Mouse (Mus musculus) limb, embryonic 13.5 days (tissue): ENCODE measurements around the gene Ctbp1. TPM values are rescaled to one million over a fixed set of nuclear protein-coding genes. Genes with fewer than 3 reads are reported as not detected.

Source experiments
- ATAC-seq: fragments of 200-750 bp; cut with Nextera tagmentation; 2 replicates; pipeline ENCODE4 v1.8.0; 2017; ENCODE audit warnings: low read depth, moderate number of reproducible peaks, moderate TSS enrichment; ENCODE audit not compliant: low FRiP score
- H3K27ac ChIP-seq: fragments of 300-500 bp; sonication (generic); 2 replicates; pipeline ENCODE4 v1.5.1; 2015; ENCODE audit warnings: inconsistent platforms, mild to moderate bottlenecking, moderate library complexity
- H3K27me3 ChIP-seq: fragments of 300-500 bp; sonication (generic); 2 replicates; pipeline ENCODE4 v1.6.1; 2015; ENCODE audit warnings: mild to moderate bottlenecking, inconsistent platforms
- H3K36me3 ChIP-seq: fragments of 300-500 bp; sonication (generic); 2 replicates; pipeline ENCODE4 v1.6.1; 2015; ENCODE audit warnings: inconsistent platforms, mild to moderate bottlenecking, moderate library complexity
- H3K4me1 ChIP-seq: fragments of 300-500 bp; sonication (generic); 2 replicates; pipeline ENCODE4 v1.6.1; 2015; ENCODE audit warnings: inconsistent platforms
- H3K4me2 ChIP-seq: fragments of 300-500 bp; sonication (generic); replicated peaks from 2 replicates; pipeline ENCODE4 v1.6.1; 2015; ENCODE audit warnings: inconsistent platforms, mild to moderate bottlenecking, moderate library complexity
- H3K4me3 ChIP-seq: fragments of 300-500 bp; sonication (generic); 2 replicates; pipeline ENCODE4 v1.5.1; 2015; ENCODE audit warnings: moderate library complexity, mild to moderate bottlenecking, inconsistent platforms
- H3K9ac ChIP-seq: fragments of 300-500 bp; sonication (generic); 2 replicates; pipeline ENCODE4 v1.6.1; 2015; ENCODE audit warnings: mild to moderate bottlenecking, inconsistent platforms
- H3K9me3 ChIP-seq: fragments of 300-500 bp; sonication (generic); 2 replicates; pipeline ENCODE4 v1.6.1; 2016; ENCODE audit warnings: inconsistent platforms
- WGBS: fragments of 180-500 bp; shearing (Covaris S2); methylation state at CpG from one replicate; pipeline ENCODE4 v1.1.7; 2015; 5-methylcytosine and 5-hydroxymethylcytosine counted together
- polyA plus RNA-seq: library from polyadenylated mRNA; unstranded; fragments of >200 nt; fragmentation: Nextera tagmentation; extraction: Ambion mirVana; gene quantifications from 2 replicates; pipeline ENCODE4 v1.2.1, GENCODE M21; 2015

Gene Ctbp1
- polyA plus RNA-seq, 1 experiment from 2014 or later: 341 TPM

DNA sequence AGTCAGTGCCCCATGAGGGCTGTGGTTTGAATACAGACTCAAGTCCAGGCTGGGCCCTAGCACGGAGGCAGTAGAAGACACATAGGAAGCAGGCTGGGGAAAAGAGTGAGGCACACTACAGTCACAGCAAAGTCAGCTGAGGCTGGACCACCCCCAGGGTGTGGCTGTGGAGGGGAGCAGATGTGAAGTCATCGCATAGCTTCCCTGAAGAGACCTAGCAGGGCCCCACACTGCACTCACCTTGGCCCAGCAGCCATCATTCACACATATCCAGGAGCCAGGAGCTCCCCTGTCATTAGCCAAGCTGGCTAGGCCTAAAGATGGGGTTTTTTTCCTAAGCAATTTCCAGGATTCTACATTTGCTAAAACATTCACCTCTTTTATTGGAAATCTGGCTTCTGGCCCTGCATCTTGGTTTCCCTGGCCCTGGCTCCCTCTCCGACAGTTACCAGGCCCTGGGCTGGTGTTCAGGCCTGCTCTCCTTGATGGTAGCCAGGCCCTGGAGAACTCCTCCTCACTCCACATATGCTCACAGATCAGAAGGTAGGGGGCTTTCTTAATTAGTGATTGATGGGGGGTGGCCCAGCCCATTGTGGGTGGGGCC lies 35.6 kb downstream of the Ctbp1 start:
- WGBS: 50% methylated on average over 3 of the region's 3 CpGs
- Histone ChIP-seq H3K9me3 (no peaks in the 10 kb centered on the region), H3K27me3 (no peaks in the 10 kb centered on the region), H3K4me1 (peaks cover 30% of the 10 kb centered on the region), H3K36me3 (peaks cover 20% of the 10 kb centered on the region), H3K9ac (no peak overlapping the region), H3K4me3 (no peak overlapping the region), H3K27ac (peak overlapping the region; percentile 65; the same call in 1 of the 2 replicates), H3K4me2 (no peak overlapping the region)
- peak; percentile 62 for ATAC-seq

DNA sequence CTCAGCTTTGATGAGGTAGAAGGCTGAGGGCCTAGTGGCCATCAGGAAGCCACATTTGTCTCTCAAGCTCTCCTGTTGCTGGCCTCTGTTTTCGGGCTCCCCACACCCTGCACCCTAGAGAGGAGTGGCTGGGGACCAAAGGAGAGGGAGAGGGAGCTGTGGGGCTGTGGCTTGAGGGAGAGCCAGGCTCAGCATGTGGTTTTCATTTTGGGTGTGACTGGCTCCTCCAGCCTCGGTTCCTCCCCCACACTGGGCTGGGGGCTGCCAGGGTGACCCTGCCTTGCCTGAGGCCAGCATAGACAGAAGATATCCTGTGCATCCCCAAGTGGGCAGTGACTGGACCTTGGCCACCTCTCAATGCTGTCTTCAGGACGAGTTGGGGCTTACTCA lies 36.5 kb downstream of the Ctbp1 start:
- WGBS: 53% methylated on average over 3 of the region's 3 CpGs
- no peak for ATAC-seq

DNA sequence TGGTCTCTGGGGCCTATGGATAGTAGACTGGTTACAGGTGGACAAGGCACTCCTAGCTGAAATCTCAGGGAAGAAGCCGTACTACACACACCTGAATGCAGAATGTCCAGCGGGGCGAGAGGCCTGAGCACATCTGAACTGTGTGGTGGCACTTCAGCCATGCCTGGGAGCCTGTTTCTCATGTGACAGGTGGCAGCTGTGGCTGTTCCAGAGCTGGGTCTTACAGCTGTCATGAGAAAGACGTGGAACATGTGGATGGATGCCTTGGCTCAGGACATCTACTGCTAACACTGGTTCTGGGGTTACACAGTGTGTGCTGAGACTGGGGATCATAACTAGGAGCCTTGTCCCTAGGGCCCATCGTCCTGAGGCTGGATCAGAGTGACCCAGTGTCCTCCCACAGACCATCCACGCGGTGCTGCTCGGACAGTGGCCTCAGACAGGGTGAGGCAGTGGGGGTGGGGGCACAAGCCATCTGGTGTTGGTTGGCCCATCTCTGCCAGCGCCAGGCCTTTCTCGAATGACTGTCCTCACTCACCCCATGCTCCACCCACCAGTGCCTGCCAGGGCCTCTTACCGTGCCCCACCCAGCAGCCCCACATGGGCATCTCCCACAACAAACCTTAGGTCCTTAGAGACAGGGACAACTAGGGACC lies 37.1 kb downstream of the Ctbp1 start:
- Histone ChIP-seq H3K36me3 (peaks cover 11% of the 10 kb centered on the region), H3K27ac (no peak overlapping the region), H3K9me3 (no peaks in the 10 kb centered on the region), H3K9ac (no peak overlapping the region), H3K4me2 (no peak overlapping the region), H3K4me1 (peaks cover 33% of the 10 kb centered on the region), H3K4me3 (no peak overlapping the region), H3K27me3 (no peaks in the 10 kb centered on the region)
- 86% methylated on average over 11 of the region's 11 CpGs for WGBS
- ATAC-seq: no peak

More for the DNA sequence above, 36.5 kb downstream of the Ctbp1 start:
- Histone ChIP-seq H3K9ac (no peak overlapping the region), H3K36me3 (peaks cover 12% of the 10 kb centered on the region), H3K9me3 (no peaks in the 10 kb centered on the region), H3K27ac (no peak overlapping the region), H3K27me3 (no peaks in the 10 kb centered on the region), H3K4me3 (no peak overlapping the region), H3K4me1 (peaks cover 33% of the 10 kb centered on the region), H3K4me2 (no peak overlapping the region)

DNA sequence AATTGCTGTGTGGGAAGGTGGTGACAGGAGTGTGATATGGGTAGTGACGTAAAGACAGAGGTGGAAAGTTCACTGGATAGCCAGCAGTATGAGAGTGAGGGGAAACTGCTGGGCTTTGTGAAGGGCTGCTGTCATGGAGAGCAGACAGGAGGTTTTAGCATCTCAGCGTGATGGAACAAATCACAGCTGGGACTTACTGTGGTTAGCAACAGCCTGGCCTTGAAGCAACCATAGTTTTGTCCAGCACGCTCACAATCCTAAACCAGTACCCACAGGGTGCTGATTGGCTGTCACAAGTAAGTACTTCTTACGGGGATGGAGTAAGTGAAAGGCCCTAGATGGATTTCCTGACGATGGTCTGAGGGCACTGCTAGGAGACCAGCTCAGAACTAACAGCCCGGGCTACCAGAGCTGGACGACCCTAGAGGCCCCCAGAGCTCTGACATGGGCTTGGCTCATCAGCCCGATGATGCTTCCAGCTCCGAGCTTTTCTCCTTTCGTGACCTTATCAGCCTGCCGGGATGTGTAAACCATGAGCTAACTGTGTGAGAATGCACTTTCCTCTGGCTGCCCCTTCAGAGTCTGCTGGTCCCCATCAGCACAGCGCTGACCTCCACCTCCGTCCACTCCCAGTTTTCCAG lies 40.3 kb downstream of the Ctbp1 start:
- H3K4me1 ChIP-seq: peaks cover 23% of the 10 kb centered on the region
- no peaks in the 10 kb centered on the region for H3K36me3 ChIP-seq
- H3K9me3 ChIP-seq: no peaks in the 10 kb centered on the region
- H3K27ac ChIP-seq: no peak overlapping the region
- no peak overlapping the region for H3K4me2 ChIP-seq
- H3K27me3 ChIP-seq: no peaks in the 10 kb centered on the region
- 52% methylated on average over 13 of the region's 13 CpGs for WGBS
- ATAC-seq: no peak
- no peak overlapping the region for H3K4me3 ChIP-seq
- no peak overlapping the region for H3K9ac ChIP-seq

DNA sequence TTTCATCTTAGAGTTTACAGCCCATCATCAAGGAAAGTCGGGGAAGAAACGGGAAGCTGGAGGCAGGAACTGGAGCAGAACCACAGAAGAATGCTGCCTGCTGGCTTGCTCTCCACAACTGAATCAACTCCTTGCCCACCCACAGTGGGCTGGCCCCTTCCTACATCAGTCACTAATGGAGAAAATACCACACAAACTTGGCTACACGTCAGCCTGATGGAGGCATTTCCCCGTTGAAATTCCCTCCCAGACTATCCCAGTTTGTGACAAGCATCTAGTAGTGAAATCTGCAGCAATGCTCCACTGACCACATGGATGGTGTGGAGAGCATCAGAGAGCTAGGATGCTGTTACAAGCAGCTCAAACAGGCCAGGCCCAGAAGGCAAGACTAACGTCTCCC lies 42.0 kb downstream of the Ctbp1 start:
- WGBS: 64% methylated on average over 5 of the region's 5 CpGs
- Histone ChIP-seq H3K36me3 (no peaks in the 10 kb centered on the region), H3K4me2 (no peak overlapping the region), H3K9me3 (no peaks in the 10 kb centered on the region), H3K27me3 (no peaks in the 10 kb centered on the region), H3K4me3 (no peak overlapping the region), H3K27ac (no peak overlapping the region), H3K4me1 (peaks cover 17% of the 10 kb centered on the region), H3K9ac (no peak overlapping the region)
- ATAC-seq: no peak

DNA sequence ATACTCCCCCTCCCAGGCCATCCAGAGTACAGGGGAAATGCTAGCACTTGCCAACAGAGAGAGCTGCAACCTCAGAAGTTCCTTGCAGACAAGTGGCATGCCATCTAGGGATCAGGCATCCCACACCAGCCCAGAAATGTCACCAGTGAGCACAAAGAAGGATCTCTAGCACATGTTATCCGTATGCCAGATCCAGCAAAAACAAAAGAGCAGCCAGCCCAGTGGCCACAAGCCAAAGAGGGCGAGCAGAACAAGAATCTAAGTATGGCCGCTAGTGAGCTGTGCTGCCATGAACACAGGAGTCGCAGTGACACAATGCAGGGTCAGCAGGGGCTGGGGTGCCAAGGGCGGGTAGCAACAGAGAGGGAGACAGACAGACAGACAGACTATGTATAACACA lies 44.5 kb downstream of the Ctbp1 start:
- no peak for ATAC-seq
- no peak overlapping the region for H3K4me2 ChIP-seq
- H3K9me3 ChIP-seq: no peaks in the 10 kb centered on the region
- 66% methylated on average over 5 of the region's 5 CpGs for WGBS
- no peak overlapping the region for H3K27ac ChIP-seq
- no peak overlapping the region for H3K9ac ChIP-seq
- no peaks in the 10 kb centered on the region for H3K27me3 ChIP-seq
- no peak overlapping the region for H3K4me3 ChIP-seq
- H3K4me1 ChIP-seq: peaks cover 20% of the 10 kb centered on the region
- H3K36me3 ChIP-seq: no peaks in the 10 kb centered on the region

DNA sequence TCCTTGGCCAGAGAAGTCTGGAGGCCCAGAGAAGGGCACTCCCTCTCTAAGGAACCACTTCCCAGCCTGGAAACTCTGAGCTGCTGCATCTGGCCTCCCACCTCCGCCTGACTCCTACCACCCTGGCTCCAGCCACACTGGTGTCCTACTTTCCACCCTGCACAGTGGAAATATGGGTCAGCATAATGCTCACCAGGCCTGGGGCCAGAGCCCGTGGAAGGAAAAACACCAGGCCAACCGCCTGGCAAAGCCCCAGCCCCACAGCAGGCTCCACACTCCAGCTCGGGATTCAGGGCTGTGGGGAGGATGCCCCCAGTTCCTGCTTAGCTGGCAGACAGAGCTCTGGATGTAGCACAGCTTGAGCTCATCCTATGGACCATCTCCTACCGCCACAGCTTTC lies 46.4 kb downstream of the Ctbp1 start:
- H3K9me3 ChIP-seq: no peaks in the 10 kb centered on the region
- no peak overlapping the region for H3K4me3 ChIP-seq
- peak overlapping the region; percentile 49; the same call in 1 of the 2 replicates for H3K27ac ChIP-seq
- H3K4me2 ChIP-seq: no peak overlapping the region
- H3K4me1 ChIP-seq: peaks cover 16% of the 10 kb centered on the region
- no peak overlapping the region for H3K9ac ChIP-seq
- H3K36me3 ChIP-seq: no peaks in the 10 kb centered on the region
- WGBS: 54% methylated on average over 5 of the region's 5 CpGs
- no peaks in the 10 kb centered on the region for H3K27me3 ChIP-seq
- no peak for ATAC-seq

DNA sequence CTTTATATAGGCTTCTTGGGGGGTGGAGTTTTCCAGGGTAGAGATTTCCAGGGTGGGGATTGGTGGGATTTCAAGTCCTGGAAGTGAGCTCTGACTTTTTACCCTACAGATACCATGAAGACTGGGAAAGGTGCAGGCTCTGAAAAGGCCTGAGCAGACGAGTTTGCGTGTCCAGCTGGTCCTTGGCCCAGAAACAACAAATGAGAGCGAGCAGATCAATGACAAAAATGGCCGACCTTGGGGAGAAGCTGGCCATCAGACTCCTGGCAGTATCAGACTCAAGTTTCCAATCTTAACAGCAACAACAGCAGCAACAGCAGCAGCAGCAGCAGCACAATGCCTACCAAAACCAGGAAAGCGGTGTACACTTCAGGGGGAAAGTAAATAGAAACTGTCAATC lies 49.1 kb downstream of the Ctbp1 start:
- 81% methylated on average over 5 of the region's 5 CpGs for WGBS
- H3K9ac ChIP-seq: no peak overlapping the region
- H3K4me1 ChIP-seq: peaks cover 37% of the 10 kb centered on the region
- H3K27ac ChIP-seq: no peak overlapping the region
- no peaks in the 10 kb centered on the region for H3K9me3 ChIP-seq
- H3K4me2 ChIP-seq: no peak overlapping the region
- no peaks in the 10 kb centered on the region for H3K27me3 ChIP-seq
- H3K4me3 ChIP-seq: no peak overlapping the region
- H3K36me3 ChIP-seq: no peaks in the 10 kb centered on the region
- no peak for ATAC-seq

DNA sequence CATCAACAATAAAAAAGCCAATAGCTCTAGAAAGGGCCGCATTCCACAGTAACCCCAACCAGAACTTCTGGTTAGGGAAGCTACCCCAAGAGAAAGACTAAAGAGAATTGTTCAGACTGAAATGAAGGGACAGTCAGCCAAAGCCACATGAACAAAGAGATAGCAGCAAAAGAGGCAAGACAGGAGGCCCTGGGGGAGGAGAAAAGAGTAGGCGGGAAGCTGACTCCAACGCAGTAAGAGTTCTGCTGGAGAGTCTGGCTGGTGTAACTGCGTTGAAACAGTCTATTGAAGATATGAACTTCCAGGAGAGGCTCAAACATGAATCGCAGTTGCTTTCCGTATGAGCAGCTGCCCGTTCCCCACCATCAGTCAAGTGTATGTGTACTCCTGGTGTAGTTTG lies 50.3 kb downstream of the Ctbp1 start:
- no peak overlapping the region for H3K4me2 ChIP-seq
- H3K4me1 ChIP-seq: peaks cover 46% of the 10 kb centered on the region
- no peak overlapping the region for H3K4me3 ChIP-seq
- no peak for ATAC-seq
- no peaks in the 10 kb centered on the region for H3K27me3 ChIP-seq
- H3K27ac ChIP-seq: no peak overlapping the region
- H3K9me3 ChIP-seq: no peaks in the 10 kb centered on the region
- no peak overlapping the region for H3K9ac ChIP-seq
- no peaks in the 10 kb centered on the region for H3K36me3 ChIP-seq
- 87% methylated on average over 7 of the region's 7 CpGs for WGBS

DNA sequence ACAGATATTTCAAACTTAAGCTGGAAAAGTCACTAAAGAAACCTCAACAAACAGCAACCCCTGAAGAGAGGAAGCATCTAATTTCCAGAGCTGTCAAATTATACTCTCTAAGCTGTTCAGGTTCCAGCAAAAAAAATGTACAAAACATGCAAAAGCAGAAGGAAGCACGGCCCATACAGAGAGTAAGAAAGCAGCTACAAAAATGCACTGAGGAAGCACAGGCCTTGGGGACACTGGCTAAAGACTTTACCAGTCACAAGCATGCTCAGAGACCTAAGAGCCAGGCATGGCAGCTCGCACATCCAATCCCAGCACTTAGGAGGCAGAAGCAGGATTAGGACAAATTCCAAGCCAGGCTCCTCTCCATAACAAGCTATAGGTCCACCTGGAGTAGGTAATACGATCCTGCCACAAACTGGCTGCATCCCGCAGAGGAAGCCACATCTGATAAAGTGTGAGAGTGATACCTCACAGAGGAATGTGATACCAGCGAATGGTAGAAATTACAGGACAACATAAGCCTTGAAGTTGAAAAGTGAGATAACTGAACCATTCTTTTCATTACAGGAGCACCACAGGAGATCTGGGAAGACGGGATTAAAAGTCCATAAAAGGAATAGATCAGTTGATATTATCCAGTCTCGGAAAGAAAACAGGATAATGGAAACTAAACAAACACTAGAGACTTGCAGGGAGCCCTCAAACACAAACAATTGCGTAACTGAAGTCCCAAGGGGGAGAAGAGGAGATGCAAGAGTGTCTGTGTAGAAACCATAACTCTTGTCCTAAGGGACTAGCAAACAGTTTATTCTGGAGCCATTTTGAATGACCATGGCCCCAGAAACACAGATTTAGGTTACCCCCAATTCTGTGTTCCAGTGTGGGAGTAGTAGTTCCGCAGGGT lies 51.7 kb downstream of the Ctbp1 start:
- Histone ChIP-seq H3K36me3 (no peaks in the 10 kb centered on the region), H3K27me3 (no peaks in the 10 kb centered on the region), H3K4me2 (no peak overlapping the region), H3K4me3 (no peak overlapping the region), H3K4me1 (peaks cover 42% of the 10 kb centered on the region), H3K9ac (no peak overlapping the region), H3K27ac (peak overlapping the region; percentile 58; the same call in 1 of the 2 replicates), H3K9me3 (no peaks in the 10 kb centered on the region)
- whole genome bisulfite sequencing: 42% methylated on average over 9 of the region's 9 CpGs
- ATAC-seq: peak; percentile 44; the same call in 1 of the 2 replicates

DNA sequence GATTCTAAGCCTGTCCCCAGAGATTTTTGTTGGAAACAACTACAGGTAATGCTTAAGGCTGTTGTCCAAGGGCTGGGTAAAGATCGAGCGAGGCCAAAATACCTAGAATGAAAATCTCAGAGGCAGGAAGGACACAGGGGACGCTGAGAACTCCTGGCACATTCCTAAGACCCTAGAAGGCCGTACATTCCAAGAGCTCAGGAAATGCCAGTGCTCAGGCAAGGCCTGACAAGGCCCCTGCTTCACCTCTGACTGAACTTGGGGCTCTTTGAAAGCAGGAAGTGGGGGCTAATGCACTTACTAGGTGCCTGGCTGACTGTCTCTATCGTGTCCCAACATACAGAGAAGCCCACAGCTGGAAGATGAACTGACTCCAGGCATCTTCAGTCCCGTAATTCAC lies 52.4 kb downstream of the Ctbp1 start:
- H3K27ac ChIP-seq: peak overlapping the region; percentile 58; the same call in 1 of the 2 replicates
- whole genome bisulfite sequencing: 31% methylated on average over 6 of the region's 6 CpGs

More for the DNA sequence above, 52.4 kb downstream of the Ctbp1 start:
- Histone ChIP-seq H3K9me3 (no peaks in the 10 kb centered on the region), H3K9ac (no peak overlapping the region), H3K36me3 (no peaks in the 10 kb centered on the region), H3K4me2 (no peak overlapping the region), H3K4me3 (no peak overlapping the region), H3K4me1 (peaks cover 48% of the 10 kb centered on the region), H3K27me3 (no peaks in the 10 kb centered on the region)
- no peak for ATAC-seq
